Mouse (Mus musculus) common myeloid progenitor, adult 5-6 weeks (primary cell): ENCODE results near the gene Ptafr. TPM values are rescaled to one million over a fixed set of nuclear protein-coding genes. Genes with fewer than 3 reads are reported as not detected.

ENCODE experiments used
- ATAC-seq: replicated peaks from 2 replicates; pipeline ENCODE4 v1.8.0; 2016; ENCODE audit warnings: low read depth, mild to moderate bottlenecking, moderate TSS enrichment, inconsistent platforms; ENCODE audit not compliant: poor library complexity, severe bottlenecking
- total RNA-seq: library from RNA; stranded (forward); fragments of 200-1000, 187-1606 nt; gene quantifications from 2 replicates; pipeline ENCODE4 v1.2.3, GENCODE M21; 2017

Gene Ptafr
- total RNA-seq, 1 experiment from 2014 or later = 2.1 TPM

DNA sequence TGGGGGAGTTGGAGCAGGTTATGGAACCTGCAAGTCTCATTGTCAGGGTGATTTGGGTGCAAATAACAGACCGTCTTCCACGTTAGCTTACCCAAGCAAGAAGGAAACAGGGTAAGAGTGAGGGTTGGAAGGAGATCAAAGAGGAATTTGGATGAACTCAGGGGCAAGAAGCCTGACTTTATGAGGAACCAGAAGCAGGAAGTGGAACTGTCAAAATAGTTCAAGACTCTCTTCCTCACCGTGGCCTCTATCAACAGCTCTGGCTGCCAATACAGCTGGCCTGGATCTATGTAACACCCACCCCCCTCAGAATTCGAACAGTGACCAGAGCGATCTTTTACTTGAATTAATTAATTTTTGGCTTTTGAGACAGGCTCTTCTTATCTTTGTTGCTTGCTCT is 41.9 kb downstream of the Ptafr start:
- ATAC-seq = peak; percentile 71

DNA sequence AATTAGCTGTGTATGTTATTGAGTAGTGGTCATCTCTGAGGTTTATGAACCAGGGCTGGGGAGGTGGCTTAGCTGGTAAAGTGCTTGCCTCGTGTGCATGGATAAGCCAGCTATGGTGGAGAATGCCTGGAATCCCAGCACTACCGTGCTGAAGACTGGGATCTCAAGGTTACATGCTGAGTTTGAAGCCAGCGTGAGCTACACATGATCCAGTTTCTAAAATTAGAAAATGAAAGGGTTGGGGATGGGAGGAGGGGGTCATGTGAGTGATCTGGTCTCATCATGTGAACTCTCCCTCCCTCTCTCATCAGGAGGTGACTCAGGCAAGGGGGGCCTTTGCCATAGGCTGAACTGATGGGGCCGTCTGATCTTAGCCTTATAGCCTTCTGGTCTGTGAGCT is 44.3 kb downstream of the Ptafr start:
- ATAC-seq = no peak

GRCm38 (mm10) chr4:132610301-132610984 is 46.6 kb downstream of the Ptafr start:
- no peak for ATAC-seq

- ATAC-seq = no peak
These were observed 47.5 kb downstream of the Ptafr start for GRCm38 (mm10) chr4:132611320-132611719.

- peak; percentile 49; the same call in 1 of the 2 replicates for ATAC-seq
These were observed 54.0 kb downstream of the Ptafr start for GRCm38 (mm10) chr4:132617873-132618272.

DNA sequence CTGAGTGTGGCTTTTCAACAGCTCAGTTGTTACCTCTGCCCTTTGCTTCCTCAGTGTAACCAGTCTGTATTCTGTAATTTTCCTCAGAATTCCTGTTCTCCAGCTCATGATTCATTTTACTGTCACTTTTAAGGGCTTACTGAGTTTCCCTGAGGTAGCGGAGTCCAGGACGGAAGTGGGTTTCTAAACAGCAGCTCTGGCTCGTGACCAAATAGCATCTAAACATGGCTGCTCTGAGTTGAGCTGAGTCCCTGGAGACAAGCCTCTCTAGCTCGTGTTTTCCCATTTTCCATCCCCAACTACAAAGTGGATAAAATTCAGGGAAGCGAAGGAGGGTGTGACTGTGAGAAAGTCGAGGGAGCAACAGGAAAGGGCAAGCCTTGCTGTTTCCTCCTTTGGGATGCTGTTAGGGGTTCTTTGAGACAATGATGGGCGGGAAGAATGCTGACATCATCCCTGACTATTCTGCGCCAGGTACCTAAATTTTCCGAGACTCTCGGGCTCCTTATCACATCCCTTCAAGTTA is 55.0 kb downstream of the Ptafr start:
- ATAC-seq = no peak

GRCm38 (mm10) chr4:132620134-132620533 is 56.3 kb downstream of the Ptafr start:
- ATAC-seq = no peak

DNA sequence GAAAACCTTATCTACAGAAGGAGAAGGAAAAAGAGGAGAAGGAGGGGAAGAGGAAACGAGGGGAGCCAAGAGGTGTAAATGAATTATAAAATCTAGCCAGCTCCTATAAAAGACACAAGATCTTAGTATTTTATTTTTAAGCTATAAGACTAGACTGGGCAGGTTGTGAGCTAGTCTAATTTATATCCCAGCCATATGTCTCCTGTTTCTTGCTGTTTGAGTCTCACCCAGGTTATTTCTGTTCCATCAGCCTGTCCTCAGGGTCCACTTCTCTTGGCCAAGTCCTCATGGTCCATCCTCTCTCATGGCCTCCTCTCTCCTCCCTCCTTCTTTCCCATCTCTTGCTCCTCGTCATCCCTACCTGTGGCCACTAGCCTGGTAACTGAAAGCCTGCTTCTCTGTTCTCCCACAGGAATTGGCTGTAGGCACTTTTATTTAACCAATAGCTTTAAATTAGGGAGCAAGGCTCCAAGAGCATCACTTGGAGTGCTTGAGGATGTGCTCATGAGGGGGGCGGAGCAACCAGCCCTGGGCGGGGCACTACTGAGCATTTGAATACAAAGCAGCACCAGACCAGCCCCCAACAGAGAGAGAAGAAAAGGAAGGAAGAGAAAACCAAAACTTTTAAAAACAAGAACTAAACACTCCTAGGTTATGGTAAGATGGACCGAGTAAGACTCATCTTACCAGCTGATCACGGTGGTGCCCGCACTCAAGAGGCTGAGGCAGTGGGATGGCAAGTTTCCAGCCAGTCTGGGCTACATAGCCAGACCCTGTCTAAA is 57.6 kb downstream of the Ptafr start:
- peak; percentile 62 for ATAC-seq

DNA sequence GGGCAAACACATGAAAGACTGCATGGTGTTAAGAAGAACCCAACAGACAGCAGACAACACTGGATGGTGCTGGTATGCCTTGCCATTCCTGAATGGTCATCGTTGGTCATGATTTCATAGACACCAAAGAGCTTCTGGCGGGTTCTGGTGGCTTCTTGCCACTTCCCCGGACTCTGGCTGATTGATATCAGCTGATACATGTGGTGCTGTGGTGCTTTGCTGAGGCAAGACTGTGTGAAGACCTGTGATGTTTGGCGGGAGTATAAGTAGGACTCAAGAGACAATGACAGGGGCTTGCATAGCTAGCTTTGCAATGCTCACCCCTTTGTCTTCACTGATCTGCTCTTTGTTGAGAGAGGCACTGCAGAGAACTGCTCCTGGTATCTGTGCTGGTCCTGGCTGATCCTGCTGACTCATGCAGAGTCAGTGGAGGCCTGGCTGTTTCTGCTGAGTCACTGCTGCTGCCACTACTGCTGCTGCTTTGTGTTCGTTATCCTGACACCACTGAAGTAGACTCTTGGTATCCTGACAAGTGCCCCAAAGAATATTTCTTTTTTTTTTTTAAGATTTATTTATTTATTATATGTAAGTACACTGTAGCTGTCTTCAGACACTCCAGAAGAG is 60.3 kb downstream of the Ptafr start:
- peak; percentile 90 for ATAC-seq

DNA sequence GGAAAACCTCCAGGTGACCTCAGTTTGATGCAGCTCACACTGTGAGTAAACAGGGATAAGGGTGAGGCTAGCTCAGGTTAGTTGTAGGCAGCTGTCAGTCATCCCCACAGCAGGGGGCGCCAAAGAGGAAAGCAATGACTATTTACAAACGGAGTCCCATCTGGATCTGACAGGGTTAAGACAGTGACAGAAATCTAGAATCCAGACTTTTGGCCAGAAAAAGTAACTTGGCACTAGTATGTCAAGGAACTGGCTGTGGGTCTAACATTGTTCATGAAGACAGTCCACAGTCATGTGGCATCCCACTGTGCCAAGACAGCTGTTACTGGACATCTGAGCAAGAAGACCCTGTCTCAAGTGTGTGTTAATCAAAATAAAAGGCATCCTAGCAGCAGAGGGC is 65.0 kb downstream of the Ptafr start:
- peak; percentile 70 for ATAC-seq

Other genes with a start within 250 kb of the Ptafr start
- gene Trnau1ap, start 234.5 kb upstream of the Ptafr start, total RNA-seq = 23.9 and 43.7 TPM in 2 replicates
- gene Rcc1, start 210.5 kb upstream of the Ptafr start, total RNA-seq = 46.6 and 48.1 TPM in 2 replicates
- 15.0 and 17.9 TPM in 2 replicates for gene Phactr4, start 141.6 kb upstream of the Ptafr start, total RNA-seq
- 16.4 and 17.8 TPM in 2 replicates for gene Med18, start 100.1 kb upstream of the Ptafr start, total RNA-seq
- 1.6 and 3.2 TPM in 2 replicates for gene Sesn2, start 53.6 kb upstream of the Ptafr start, total RNA-seq
- gene Atpif1, start 30.4 kb upstream of the Ptafr start, total RNA-seq = 1,728 and 2,046 TPM in 2 replicates
- 412 and 457 TPM in 2 replicates for gene Dnajc8, start 28.5 kb upstream of the Ptafr start, total RNA-seq
- gene Eya3, start 74.9 kb downstream of the Ptafr start, total RNA-seq = 18.3 and 35.8 TPM in 2 replicates
- gene Xkr8, start 168.5 kb downstream of the Ptafr start, total RNA-seq = 2.6 and 4.1 TPM in 2 replicates
- 0.50 TPM in 1 of 2 replicates, not detected in the other for gene Smpdl3b, start 193.2 kb downstream of the Ptafr start, total RNA-seq
- gene Rpa2, start 204.3 kb downstream of the Ptafr start, total RNA-seq = 52.9 and 63.8 TPM in 2 replicates
- gene Themis2, start 232.3 kb downstream of the Ptafr start, total RNA-seq = 9.9 and 12.0 TPM in 2 replicates